Mouse (Mus musculus) kidney, postnatal 36 days (tissue): ENCODE measurements around the gene Shroom3.

ENCODE experiments used
- DNase-seq, 2 experiments: peaks; one replicate each; pipeline ENCODE4 v3.0.0; 2021 to 2022; ENCODE audit warnings: mixed read lengths in 2 of 2

The Shroom3 gene

DNA sequence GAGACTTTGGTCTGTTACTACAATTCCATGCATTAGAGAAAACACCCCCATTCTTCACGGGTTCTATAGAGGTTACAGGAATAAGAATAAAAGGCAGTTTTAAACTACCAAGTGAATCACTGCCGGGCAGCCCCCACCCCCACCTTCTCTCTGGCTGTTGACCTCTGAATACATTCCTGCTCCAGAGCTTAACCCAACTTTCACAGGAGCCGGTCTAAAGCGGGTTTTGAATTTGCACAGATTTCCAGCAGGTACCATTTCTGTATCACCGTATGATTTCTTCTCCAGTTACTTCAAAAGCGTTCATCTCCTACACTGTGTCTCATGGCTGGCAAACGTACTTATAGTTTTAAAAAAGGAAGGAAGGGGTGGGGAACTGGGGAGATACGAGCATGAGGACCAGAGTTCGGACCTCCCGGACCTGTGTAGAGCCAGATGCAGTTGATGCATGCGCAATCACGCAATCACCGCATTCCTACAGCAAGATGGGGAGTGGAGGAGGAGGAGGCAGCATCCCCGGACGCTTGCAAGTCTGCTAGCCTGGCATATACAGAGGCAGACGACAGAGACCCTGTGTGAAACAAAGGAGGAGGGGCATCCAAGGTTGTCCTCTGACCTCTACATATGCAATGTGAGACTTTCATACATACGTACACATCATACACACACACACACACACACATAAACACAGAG is 15.7 kb downstream of the Shroom3 start:
- DNase-seq = no peak

DNA sequence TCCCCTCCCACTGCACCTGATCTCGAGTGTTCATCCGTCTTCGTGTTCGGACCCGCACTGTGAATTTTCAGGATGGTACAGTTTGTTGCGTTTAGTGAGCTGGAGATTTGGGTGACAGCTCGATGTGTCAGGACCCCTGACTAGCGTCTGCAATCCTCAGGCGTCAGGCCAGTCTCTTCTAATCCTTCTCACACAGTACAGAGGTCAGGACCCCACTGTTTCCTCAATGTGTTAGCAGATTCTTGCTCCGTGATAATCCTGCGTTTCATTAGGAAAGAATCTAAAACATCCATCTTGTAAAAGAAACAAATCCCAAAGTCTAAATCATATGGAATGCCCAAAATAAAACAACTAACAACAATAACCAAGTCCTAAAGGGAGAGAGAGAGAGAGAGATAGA is 18.5 kb downstream of the Shroom3 start:
- DNase-seq = no peak

- no peak for DNase-seq
These were observed 20.4 kb downstream of the Shroom3 start for GRCm38 (mm10) chr5:92703671-92704070.

- DNase-seq = peak in 1 of 2 experiments; percentile 24
These were observed 24.8 kb downstream of the Shroom3 start for GRCm38 (mm10) chr5:92707921-92708491.

- peak in 1 of 2 experiments; percentile 26 for DNase-seq
These were observed 27.5 kb downstream of the Shroom3 start for GRCm38 (mm10) chr5:92710779-92711178.

DNA sequence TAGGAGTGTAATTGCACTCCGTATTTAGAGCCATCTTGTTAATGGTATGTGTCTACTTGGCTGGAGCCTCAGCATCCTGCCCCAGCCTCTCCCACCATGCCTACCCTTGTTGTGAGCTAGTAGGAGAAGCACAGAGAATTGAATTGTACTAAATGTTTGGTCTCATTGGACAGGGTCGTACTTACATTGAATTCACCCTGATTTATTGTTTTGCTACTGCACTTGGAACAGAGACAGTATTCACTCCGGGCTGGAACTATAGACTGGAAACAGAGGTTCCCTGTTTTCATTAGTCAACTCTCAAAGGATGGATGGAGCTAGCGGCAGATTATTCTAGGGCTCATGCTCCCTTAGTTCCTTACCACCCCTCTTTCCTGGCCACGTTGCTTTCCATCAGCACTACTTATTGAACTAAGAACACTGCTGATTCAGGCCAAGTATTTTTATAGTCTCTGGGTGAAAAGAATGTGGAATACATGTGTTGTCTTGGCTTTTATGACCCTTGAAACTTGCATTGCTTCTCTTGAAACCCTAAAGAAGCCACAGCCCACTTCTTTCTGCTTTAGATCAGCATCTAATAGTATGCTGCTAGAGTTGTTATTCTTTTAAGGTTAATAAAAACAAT is 28.5 kb downstream of the Shroom3 start:
- no peak for DNase-seq

DNA sequence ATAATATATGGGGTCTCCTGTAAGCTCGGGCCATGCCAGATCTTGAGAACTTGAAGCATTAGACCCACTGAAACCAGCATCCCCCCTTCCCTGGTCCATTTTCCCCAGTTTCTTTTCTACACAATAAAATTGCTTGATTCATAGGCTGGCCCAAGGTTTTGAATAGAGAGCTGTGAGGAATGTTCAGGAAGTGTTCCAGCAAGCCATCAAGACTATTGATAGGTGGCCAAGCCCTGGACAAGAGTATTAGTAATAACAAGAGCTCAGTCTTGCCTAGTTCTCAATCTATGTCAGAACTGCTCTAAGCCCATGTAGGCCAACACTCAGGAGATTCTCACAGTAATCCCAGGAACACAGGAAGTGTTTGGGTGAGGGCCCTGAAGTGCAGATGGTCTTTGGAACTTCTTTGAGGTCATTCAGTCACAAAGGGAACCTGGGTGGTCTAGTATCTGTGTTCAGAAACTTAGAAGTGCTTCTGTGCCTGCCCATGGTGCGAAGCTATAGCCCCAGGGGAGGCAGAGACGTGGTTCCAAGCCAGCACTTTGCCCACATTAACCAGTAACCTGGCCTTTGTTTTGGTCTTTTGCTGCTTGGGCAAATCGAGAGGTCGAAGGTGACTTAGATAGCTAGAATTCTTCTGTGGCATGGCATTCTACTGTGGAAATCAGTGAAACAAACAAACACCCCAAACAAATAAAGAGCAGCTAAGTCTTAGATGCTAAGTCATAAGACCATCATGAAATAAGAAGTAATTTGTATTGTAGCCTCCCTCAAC is 29.6 kb downstream of the Shroom3 start:
- DNase-seq = peak; percentile 49 to 55

DNA sequence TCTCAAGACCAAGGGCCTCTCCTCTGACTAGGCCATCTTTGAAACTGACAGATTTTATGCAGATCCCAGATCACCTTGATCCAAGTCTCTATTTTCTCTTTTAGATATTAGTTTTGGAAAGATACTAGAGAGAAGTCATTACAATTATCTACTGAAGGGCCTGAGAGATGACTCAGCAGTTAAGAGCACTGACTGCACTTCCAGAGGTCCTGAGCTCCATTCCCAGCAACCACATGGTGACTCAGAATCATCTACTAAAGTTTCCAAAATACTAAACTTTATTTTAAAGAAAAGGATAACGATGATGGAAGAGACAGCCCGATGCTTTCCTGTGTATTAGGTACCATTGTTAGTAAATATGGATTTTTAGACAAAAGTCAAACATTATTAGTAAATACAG is 31.7 kb downstream of the Shroom3 start:
- DNase-seq = no peak

DNA sequence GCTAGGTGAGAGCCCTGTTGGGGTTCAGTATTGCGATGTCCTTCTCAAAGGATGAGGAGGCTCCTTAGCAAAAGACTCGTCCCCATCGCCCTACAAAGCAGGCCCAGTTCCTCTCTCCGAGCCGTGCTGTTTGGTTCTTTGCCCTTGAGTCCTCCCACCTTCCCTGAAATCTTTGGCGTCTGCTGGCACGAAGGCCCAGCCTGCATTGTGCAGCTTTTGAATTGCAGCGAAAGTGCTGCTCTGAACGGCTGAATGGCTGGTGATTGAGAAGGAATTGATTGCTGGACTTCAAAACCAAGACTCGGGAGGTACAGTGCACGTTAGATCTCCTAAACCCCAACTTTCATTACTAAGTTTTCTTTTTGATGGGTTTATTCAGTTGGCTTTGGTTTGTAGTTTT is 32.1 kb downstream of the Shroom3 start:
- no peak for DNase-seq

DNA sequence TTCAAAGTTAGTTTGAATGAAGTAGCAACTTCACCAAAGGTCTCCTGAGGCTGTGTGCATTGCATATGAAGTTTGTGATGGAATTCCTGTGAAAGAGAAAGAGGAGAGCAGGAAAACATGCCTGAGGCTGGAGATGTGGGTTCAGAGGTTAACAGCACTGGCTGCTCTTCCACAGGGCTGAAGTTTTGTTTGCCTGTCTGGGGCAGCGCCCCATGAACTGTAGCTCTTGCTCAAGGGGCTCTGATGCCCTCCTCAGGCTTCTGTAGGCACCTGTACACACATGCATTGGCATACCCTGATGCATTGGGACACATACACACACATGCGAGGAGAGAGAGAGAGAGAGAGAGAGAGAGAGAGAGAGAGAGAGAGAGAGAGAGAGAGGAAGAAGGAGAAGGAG is 32.7 kb downstream of the Shroom3 start:
- DNase-seq = no peak

GRCm38 (mm10) chr5:92717666-92718360 is 34.6 kb downstream of the Shroom3 start:
- peak; percentile 28 to 29 for DNase-seq

GRCm38 (mm10) chr5:92718856-92719255 is 35.6 kb downstream of the Shroom3 start:
- DNase-seq = peak in 1 of 2 experiments; percentile 25

- no peak for DNase-seq
These were observed 38.4 kb downstream of the Shroom3 start for GRCm38 (mm10) chr5:92721610-92722009.

- DNase-seq = peak; percentile 63 to 84
These were observed 42.7 kb downstream of the Shroom3 start for GRCm38 (mm10) chr5:92725935-92726334.

GRCm38 (mm10) chr5:92728252-92728828 is 45.1 kb downstream of the Shroom3 start:
- peak; percentile 62 to 64 for DNase-seq

DNA sequence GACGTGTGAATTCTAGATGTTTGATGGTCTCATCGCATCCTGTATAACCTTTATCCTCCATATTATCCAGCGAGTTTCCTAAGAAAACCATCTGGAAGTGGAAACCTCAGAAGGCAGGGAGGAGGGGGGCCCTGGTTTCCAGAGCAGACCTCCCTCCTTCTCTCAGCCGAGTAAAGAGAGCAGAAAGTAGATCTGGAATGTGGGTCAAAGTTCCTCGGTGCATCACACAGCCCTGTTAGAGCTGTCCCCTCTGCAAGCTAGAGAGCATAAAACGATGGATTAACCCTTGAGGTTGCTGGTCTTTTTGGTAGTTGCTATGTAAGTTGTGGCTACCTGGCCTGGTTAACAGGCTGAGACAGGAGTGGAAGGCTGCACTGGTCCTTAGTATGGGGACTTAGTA is 46.0 kb downstream of the Shroom3 start:
- no peak for DNase-seq

GRCm38 (mm10) chr5:92741802-92742201 is 58.6 kb downstream of the Shroom3 start:
- no peak for DNase-seq

GRCm38 (mm10) chr5:92742701-92743100 is 59.5 kb downstream of the Shroom3 start:
- no peak for DNase-seq

DNA sequence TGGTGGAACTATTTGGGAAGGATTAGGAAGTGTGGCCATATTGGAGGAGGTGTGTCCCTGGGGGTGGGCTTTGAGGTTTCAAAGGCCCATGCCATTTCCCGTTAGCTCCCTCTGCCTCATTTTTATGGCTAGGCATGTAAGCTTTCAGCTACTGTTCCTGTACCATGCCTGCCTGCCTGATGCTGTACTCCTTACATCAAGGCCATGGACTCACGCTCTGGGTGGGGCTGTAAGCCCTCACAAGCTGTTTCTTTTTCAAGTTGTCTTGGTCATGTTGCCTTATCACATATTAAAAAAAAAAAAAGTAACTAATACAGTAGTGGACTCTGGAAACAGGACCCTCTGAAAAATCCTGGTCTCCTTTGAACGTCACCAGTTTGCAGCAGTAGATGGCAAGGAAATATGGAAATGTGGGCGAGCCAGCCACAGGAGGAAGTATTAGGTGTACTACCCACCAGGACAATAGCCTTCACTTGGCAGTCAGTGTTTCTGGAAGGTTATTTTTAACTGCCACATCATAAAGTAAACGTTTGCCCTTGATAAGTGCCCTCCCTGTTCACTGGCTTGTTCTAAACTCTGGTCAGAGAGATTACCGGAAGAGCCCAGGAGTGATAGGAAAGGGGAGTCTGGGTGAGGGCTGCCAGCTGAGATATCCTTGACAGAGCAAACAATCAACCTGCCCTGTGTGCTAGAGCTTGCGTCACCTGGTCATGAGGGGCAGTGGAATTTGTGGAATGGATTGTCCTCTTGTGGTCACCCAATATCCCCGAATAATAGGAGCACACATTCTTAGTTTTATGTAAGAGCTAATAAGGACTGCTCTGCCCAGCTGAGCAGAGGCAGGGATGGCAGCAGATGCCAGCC is 62.4 kb downstream of the Shroom3 start:
- no peak for DNase-seq

GRCm38 (mm10) chr5:92751488-92751887 is 68.3 kb downstream of the Shroom3 start:
- no peak for DNase-seq

- no peak for DNase-seq
These were observed 72.1 kb downstream of the Shroom3 start for GRCm38 (mm10) chr5:92755241-92755775.
